Mouse (Mus musculus): ENCODE measurements at regions not wholly inside any gene's neighbourhood (a gene's known extent, or its start where the extent isn't known, plus 50 kb on each side); places are given as distances from the start of the nearest gene placed in this dataset.

DNA sequence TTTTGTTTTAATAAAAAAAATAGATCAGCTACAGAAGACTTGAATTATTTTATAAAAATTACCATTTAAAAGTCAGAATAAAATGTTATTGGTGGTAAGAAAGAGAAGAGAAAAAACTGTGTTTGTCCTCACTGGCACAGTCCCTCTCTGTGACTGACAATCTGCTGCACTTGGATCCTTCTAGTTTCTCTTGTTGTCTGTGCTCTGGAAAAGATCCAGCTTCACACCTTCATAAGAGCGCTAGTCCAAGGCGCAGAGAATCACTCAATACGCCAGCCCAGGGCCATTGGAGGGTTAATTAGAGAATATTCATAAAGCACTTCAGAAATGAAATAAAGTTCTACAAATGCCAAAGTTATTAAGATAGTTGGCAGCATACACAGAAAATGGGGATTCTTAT, 153.8 kb downstream of the Lmbrd1 start:
- ATAC-seq = no peak
- no peak overlapping the region for H3K4me2 ChIP-seq (ENCODE audit: low read length)
- no peak overlapping the region for H3K9ac ChIP-seq (ENCODE audit: low read depth, low read length)
- no peaks in the 10 kb centered on the region for H3K4me1 ChIP-seq (ENCODE audit: control insufficient read depth, insufficient read depth, low read depth, low read length)
- no peaks in the 10 kb centered on the region for H3K36me3 ChIP-seq (ENCODE audit: control insufficient read depth, insufficient read depth, low read length)
- H3K27me3 ChIP-seq (replicated peaks; ENCODE audit: control insufficient read depth, insufficient read depth, low read length) = no peaks in the 10 kb centered on the region
- no peaks in the 10 kb centered on the region for H3K9me3 ChIP-seq (ENCODE audit: control insufficient read depth, low read length)
- no peak overlapping the region for H3K27ac ChIP-seq (ENCODE audit: low read depth, low read length)
- 92% methylated on average over 3 of the region's 3 CpGs for WGBS
- H3K4me3 ChIP-seq (ENCODE audit: low read length) = no peak overlapping the region

DNA sequence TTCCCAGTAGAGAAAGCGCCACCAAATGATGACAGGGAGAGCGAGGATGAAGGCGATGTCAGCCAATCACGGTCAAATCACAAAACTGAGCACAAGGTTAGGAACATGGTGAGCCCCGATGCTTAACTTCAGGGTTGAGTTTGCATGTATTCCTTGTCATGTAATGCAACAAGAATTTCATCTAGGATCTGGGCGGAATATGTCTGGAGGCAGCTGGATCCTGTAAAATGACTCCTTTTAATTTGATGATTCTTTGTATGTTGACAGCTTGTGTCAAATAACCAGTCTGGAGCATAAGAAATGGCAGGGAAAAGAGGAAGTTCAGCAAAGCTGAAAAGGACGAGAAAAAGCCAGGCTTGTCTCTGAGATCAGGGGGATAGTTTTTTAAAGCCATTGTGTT, 188.4 kb downstream of the Lmbrd1 start:
- 80% methylated on average over 7 of the region's 7 CpGs for WGBS
- ATAC-seq = no peak
- Histone ChIP-seq H3K9ac (ENCODE audit: low read depth, low read length) (no peak overlapping the region), H3K4me1 (ENCODE audit: control insufficient read depth, insufficient read depth, low read depth, low read length) (no peaks in the 10 kb centered on the region), H3K36me3 (ENCODE audit: control insufficient read depth, insufficient read depth, low read length) (no peaks in the 10 kb centered on the region), H3K4me2 (ENCODE audit: low read length) (no peak overlapping the region), H3K9me3 (ENCODE audit: control insufficient read depth, low read length) (no peaks in the 10 kb centered on the region), H3K27me3 (replicated peaks; ENCODE audit: control insufficient read depth, insufficient read depth, low read length) (no peaks in the 10 kb centered on the region), H3K27ac (ENCODE audit: low read depth, low read length) (no peak overlapping the region), H3K4me3 (ENCODE audit: low read length) (no peak overlapping the region)

DNA sequence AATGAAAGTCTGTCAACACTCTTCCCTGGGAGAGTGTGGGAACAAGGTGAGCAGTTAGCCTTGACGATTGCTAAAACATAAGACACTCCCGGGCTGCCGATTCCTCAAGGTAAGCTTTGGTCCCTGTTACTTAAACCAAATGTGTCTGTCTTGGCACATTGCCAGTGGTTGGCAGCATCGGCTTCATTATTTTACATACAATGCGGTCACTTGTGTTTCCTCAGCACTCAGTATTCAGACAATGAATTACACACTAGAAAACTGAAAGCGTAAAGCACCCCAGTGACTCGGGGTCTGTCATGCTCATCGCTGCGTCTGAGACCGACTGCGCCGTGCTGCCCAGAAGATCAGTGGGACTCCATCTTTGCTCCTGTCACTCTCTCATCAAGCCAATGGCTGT, 191.3 kb downstream of the Lmbrd1 start:
- H3K9me3 ChIP-seq (ENCODE audit: control insufficient read depth, low read length) = no peaks in the 10 kb centered on the region
- no peaks in the 10 kb centered on the region for H3K4me1 ChIP-seq (ENCODE audit: control insufficient read depth, insufficient read depth, low read depth, low read length)
- no peaks in the 10 kb centered on the region for H3K27me3 ChIP-seq (replicated peaks; ENCODE audit: control insufficient read depth, insufficient read depth, low read length)
- peak; percentile 88 for ATAC-seq
- H3K27ac ChIP-seq (ENCODE audit: low read depth, low read length) = no peak overlapping the region; the same call in 1 of the 2 replicates
- peak overlapping the region; percentile 47 for H3K4me2 ChIP-seq (ENCODE audit: low read length)
- H3K36me3 ChIP-seq (ENCODE audit: control insufficient read depth, insufficient read depth, low read length) = no peaks in the 10 kb centered on the region
- peak overlapping the region; percentile 36 for H3K9ac ChIP-seq (ENCODE audit: low read depth, low read length)
- peak overlapping the region; percentile 34 for H3K4me3 ChIP-seq (ENCODE audit: low read length)
- 25% methylated on average over 12 of the region's 12 CpGs for WGBS

DNA sequence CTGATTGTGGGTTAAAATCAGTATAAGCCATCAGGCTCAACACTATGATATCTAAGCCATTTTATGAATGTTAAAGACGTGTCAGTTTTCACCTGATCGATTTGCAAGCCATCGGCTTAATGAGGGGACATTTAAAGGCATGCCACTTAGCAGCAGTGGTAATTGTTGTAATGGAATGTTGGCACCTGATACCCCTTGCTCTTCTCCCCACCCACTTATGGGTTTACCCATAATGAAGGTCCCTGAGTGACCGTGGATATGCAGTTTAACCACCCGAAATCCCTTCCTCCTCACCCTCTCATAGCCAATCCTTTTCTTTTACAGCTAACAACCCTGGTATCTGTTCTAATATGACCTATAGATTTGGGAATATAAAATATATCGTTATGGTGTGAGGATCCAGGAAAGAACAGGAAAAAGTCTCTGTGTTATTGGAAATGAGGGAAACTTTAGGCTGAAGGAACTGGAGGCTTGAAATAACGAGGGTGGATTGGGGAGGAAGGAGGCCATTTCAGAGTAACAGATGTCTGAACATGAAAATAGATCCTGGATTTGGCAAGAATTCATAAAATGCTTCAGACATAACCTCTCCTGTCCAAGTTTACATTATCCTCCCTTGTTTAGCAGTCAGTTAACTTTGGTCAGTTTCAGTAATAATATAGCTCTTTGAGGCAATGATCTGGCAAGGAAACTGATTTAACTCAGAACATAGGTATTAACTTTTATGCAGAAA, 192.4 kb downstream of the Lmbrd1 start:
- 64% methylated on average over 7 of the region's 7 CpGs for WGBS
- ATAC-seq = no peak
- no peaks in the 10 kb centered on the region for H3K36me3 ChIP-seq (ENCODE audit: control insufficient read depth, insufficient read depth, low read length)

DNA sequence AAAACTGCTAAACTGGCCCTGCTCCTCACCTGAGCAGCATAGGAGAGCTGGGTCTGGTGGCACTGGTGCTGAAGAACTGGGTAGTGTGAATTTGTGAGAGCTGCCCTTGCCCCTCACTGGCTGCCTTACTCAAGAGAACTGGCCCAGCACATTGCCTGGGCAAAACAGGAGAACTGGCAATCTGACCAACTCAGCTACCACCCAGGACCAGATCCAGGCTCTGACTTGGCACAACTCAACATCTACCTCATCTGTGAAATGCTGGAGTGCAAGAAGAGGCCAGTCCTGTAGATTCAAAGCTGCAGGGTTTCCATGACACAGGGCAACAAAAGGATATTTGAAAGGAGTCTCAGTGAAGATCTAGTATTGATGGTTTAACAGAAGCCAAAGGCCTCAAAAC, 198.6 kb downstream of the Lmbrd1 start:
- Histone ChIP-seq H3K4me1 (ENCODE audit: control insufficient read depth, insufficient read depth, low read depth, low read length) (no peaks in the 10 kb centered on the region), H3K9me3 (ENCODE audit: control insufficient read depth, low read length) (no peaks in the 10 kb centered on the region), H3K4me2 (ENCODE audit: low read length) (no peak overlapping the region), H3K4me3 (ENCODE audit: low read length) (no peak overlapping the region), H3K36me3 (ENCODE audit: control insufficient read depth, insufficient read depth, low read length) (no peaks in the 10 kb centered on the region), H3K27ac (ENCODE audit: low read depth, low read length) (no peak overlapping the region), H3K9ac (ENCODE audit: low read depth, low read length) (no peak overlapping the region), H3K27me3 (replicated peaks; ENCODE audit: control insufficient read depth, insufficient read depth, low read length) (no peaks in the 10 kb centered on the region)
- ATAC-seq = no peak

More for the DNA sequence above, 192.4 kb downstream of the Lmbrd1 start:
- Histone ChIP-seq H3K27ac (ENCODE audit: low read depth, low read length) (no peak overlapping the region), H3K4me1 (ENCODE audit: control insufficient read depth, insufficient read depth, low read depth, low read length) (no peaks in the 10 kb centered on the region), H3K9ac (ENCODE audit: low read depth, low read length) (no peak overlapping the region), H3K27me3 (replicated peaks; ENCODE audit: control insufficient read depth, insufficient read depth, low read length) (no peaks in the 10 kb centered on the region), H3K4me3 (ENCODE audit: low read length) (no peak overlapping the region), H3K4me2 (ENCODE audit: low read length) (no peak overlapping the region), H3K9me3 (ENCODE audit: control insufficient read depth, low read length) (no peaks in the 10 kb centered on the region)

DNA sequence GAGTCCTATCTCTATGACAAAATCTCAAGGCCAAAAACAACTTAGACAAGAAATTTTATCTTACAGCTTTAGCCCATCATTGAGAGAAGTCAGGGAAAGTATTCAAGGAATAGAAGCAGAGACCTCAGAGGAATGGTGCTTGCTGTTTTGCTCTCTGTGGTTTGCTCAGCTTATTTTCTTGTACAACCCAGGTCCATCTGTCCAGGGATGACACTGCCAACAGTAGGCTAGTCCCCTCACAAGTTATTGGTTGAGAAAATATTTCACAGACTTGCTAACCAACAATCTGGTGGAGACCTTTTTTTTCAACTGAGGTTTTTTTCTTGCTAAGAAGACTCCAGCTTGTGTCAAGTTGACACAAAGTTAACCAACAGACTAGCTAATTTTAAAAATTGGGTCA, 205.2 kb downstream of the Lmbrd1 start:
- H3K9me3 ChIP-seq (ENCODE audit: control insufficient read depth, low read length) = no peaks in the 10 kb centered on the region

DNA sequence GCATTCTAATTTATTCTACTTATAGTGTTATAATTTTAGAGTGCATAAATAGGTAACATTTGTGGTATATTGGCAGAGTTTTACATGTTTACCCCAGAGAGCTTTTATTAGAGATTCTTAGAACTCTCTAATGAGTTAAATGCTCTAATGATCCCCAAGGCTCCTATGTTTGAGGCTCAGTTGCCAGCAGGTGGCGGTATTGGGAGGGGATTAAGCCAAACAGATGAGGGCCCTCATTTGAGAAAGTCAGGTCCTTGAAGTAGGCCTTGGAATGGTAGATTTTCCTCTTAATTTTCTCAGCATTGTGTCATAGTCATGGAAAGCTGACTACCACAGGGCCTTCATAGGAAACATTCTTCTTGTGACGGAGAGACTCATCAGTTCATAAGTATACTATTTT, 222.8 kb downstream of the Lmbrd1 start:
- Histone ChIP-seq H3K4me2 (ENCODE audit: low read length) (no peak overlapping the region), H3K27ac (ENCODE audit: low read depth, low read length) (no peak overlapping the region), H3K36me3 (ENCODE audit: control insufficient read depth, insufficient read depth, low read length) (no peaks in the 10 kb centered on the region), H3K9me3 (ENCODE audit: control insufficient read depth, low read length) (no peaks in the 10 kb centered on the region), H3K9ac (ENCODE audit: low read depth, low read length) (no peak overlapping the region), H3K4me3 (ENCODE audit: low read length) (no peak overlapping the region), H3K27me3 (replicated peaks; ENCODE audit: control insufficient read depth, insufficient read depth, low read length) (no peaks in the 10 kb centered on the region), H3K4me1 (ENCODE audit: control insufficient read depth, insufficient read depth, low read depth, low read length) (no peaks in the 10 kb centered on the region)
- ATAC-seq = no peak
- WGBS = 36% methylated on average over 2 of the region's 2 CpGs

More for the DNA sequence above, 205.2 kb downstream of the Lmbrd1 start:
- H3K9ac ChIP-seq (ENCODE audit: low read depth, low read length) = no peak overlapping the region
- no peaks in the 10 kb centered on the region for H3K36me3 ChIP-seq (ENCODE audit: control insufficient read depth, insufficient read depth, low read length)
- no peak for ATAC-seq
- no peak overlapping the region for H3K27ac ChIP-seq (ENCODE audit: low read depth, low read length)
- H3K4me3 ChIP-seq (ENCODE audit: low read length) = no peak overlapping the region
- H3K4me1 ChIP-seq (ENCODE audit: control insufficient read depth, insufficient read depth, low read depth, low read length) = no peaks in the 10 kb centered on the region
- H3K4me2 ChIP-seq (ENCODE audit: low read length) = no peak overlapping the region
- H3K27me3 ChIP-seq (replicated peaks; ENCODE audit: control insufficient read depth, insufficient read depth, low read length) = no peaks in the 10 kb centered on the region

DNA sequence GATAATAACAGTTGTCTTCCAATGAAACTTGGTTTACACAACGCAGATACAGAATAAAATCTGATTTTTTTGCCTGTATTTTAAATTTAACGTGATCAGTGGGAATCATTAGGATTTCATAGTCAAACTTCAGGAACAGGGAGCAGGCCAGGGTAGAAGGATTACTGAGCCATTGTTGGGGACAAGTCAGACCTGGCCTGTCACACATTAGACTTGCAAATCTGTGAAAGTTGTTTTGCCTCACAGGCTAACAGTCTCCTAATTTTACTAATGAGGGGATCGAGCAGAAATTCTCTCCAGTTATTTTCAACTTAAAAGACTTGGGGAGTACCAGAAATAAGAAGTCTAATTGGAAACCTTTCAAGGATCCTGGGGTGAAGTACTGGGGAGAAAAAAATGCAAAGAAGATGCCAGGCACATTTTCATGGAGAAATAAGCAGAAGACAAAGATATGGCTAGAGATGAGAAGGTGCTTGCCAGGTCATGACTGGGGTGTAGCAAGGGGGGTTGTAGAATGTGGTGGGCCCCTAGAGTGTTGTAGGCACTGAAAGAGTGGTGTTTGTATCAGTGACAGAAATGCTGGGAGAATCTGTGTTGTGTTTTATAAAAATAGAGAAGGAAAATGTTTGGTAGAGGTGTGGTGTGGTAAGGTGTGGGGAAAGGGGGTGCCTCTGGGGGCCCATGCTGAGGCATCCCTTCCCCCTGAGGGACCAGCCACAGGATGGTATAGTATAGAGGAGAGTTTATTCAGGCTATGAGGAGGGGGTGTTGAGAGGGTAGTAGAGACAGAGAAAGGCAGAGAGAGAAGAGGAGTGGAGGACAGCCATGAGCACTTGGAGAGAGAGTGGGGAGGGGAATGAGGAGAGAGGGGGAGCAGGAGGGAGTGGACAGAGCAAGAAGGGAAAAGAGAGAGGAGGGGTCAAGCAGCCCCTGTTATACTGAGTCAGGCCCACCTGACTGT, 260.2 kb downstream of the Lmbrd1 start:
- 49% methylated on average over 3 of the region's 3 CpGs for WGBS
- 0 out of 2 replicates have a peak, but pooled peaks have one; percentile 58 for ATAC-seq
- Histone ChIP-seq H3K27me3 (replicated peaks; ENCODE audit: control insufficient read depth, insufficient read depth, low read length) (no peaks in the 10 kb centered on the region), H3K9ac (ENCODE audit: low read depth, low read length) (no peak overlapping the region), H3K9me3 (ENCODE audit: control insufficient read depth, low read length) (no peaks in the 10 kb centered on the region), H3K36me3 (ENCODE audit: control insufficient read depth, insufficient read depth, low read length) (no peaks in the 10 kb centered on the region), H3K4me1 (ENCODE audit: control insufficient read depth, insufficient read depth, low read depth, low read length) (no peaks in the 10 kb centered on the region), H3K4me2 (ENCODE audit: low read length) (no peak overlapping the region), H3K4me3 (ENCODE audit: low read length) (no peak overlapping the region), H3K27ac (ENCODE audit: low read depth, low read length) (no peak overlapping the region)

DNA sequence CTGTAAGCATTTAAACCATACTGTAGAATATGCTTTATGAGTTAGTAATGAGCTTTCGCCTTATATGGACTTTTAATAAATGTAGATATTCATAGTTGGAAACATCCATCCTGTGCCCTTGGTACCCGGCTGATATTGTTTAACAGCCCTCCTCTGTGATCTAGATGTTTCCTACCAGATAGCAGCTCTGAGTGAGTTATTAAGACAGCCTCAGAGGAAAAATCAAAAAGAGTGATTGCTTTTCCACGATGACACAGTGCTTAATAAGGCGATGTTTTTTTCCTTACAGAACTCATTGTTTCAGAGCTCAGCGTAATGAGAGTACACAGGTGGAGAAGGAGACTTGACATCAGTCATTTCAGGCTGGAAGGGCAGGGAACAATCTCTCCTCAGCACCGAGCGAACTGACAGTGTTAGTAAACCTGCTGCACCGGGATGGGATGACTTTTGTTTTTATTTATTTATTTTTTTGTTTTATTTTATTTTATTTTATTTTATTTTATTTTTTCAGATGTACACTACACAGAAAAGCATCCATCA, 264.4 kb downstream of the Lmbrd1 start:
- Histone ChIP-seq H3K27me3 (replicated peaks; ENCODE audit: control insufficient read depth, insufficient read depth, low read length) (no peaks in the 10 kb centered on the region), H3K36me3 (ENCODE audit: control insufficient read depth, insufficient read depth, low read length) (no peaks in the 10 kb centered on the region), H3K4me2 (ENCODE audit: low read length) (no peak overlapping the region), H3K9me3 (ENCODE audit: control insufficient read depth, low read length) (no peaks in the 10 kb centered on the region), H3K9ac (ENCODE audit: low read depth, low read length) (no peak overlapping the region), H3K27ac (ENCODE audit: low read depth, low read length) (no peak overlapping the region), H3K4me3 (ENCODE audit: low read length) (no peak overlapping the region), H3K4me1 (ENCODE audit: control insufficient read depth, insufficient read depth, low read depth, low read length) (no peaks in the 10 kb centered on the region)
- WGBS = 58% methylated on average over 8 of the region's 8 CpGs
- peak; percentile 75; the same call in 1 of the 2 replicates for ATAC-seq
